Mouse (Mus musculus) macrophage (primary cell): ENCODE data around the gene Lrrc7. TPM values are rescaled to one million over a fixed set of nuclear protein-coding genes. Genes with fewer than 3 reads are reported as not detected.

Experiments used
- H3K27ac ChIP-seq: fragments of 350-480 bp; formaldehyde crosslinking; 2 replicates; pipeline ENCODE4 v1.9.0; 2021
- H3K36me3 ChIP-seq: fragments of 350-480 bp; formaldehyde crosslinking; 2 replicates; pipeline ENCODE4 v1.9.0; 2021; ENCODE audit errors: inconsistent target
- H3K4me3 ChIP-seq: fragments of 350-480 bp; formaldehyde crosslinking; 2 replicates; pipeline ENCODE4 v1.9.0; 2021; ENCODE audit errors: inconsistent target
- H3K79me2 ChIP-seq: fragments of 350-480 bp; formaldehyde crosslinking; 2 replicates; pipeline ENCODE4 v1.9.0; 2021; ENCODE audit errors: inconsistent target
- WGBS: methylation state at CpG from one replicate; pipeline ENCODE4 v1.1.7; 2026; ENCODE audit warnings: inconsistent platforms; ENCODE audit not compliant: missing documents; 5-methylcytosine and 5-hydroxymethylcytosine counted together
- polyA plus RNA-seq: library from polyadenylated mRNA; stranded (reverse); fragments of 250-400 nt; gene quantifications from 3 replicates; pipeline ENCODE4 v1.2.4, GENCODE M21; 2018; ENCODE audit warnings: inconsistent platforms

The Lrrc7 gene
- polyA plus RNA-seq, 1 experiment from 2014 or later = not detected

DNA sequence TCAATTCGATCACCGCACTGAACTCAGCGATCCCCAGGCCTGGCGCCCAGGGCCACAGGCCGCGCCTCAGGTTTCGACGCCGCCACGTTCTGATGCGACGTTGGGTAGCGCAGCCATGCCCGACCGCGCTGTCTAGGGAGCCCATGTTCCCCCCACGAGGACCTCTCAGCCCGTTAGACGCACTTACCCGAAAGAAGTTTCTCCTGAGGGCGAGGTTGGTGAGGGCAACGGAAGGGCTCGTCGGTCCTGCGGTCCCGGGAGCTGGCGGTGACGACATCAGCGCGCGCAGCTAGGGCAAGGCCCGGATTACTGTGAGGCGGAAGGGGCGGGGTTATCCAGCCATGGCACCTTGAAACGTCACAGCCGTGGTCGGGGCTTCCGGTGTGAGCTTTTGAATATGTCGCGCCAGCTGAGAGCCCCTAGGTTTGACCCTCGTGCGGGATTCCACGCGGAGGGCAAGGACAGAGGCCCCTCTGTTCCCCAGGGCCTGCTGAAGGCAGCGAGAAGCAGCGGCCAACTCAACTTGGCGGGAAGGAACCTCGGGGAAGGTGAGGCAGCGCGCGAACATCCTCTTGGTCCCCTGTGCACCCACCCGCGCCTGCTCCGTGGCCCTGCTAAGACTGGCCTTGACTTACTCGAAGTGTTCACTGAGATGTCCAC lies 525.6 kb downstream of the Lrrc7 start, which contains the start of the genes Srsf11 and Lrrc40:
Gene Srsf11, minus strand, starts transcription at position 311 of the 660 bp plus-strand sequence.
Gene Lrrc40, plus strand, starts transcription at position 334 of the 660 bp plus-strand sequence.
- H3K27ac ChIP-seq = peak within 1 kb of the TSS; percentile 54
- peak within 1 kb of the TSS; percentile 85 for H3K4me3 ChIP-seq
- H3K79me2 ChIP-seq = peaks cover 99% of the 10 kb centered on the region
- H3K36me3 ChIP-seq = no peaks in the 10 kb centered on the region
- under 1% methylated on average over 55 of the region's 55 CpGs for WGBS

DNA sequence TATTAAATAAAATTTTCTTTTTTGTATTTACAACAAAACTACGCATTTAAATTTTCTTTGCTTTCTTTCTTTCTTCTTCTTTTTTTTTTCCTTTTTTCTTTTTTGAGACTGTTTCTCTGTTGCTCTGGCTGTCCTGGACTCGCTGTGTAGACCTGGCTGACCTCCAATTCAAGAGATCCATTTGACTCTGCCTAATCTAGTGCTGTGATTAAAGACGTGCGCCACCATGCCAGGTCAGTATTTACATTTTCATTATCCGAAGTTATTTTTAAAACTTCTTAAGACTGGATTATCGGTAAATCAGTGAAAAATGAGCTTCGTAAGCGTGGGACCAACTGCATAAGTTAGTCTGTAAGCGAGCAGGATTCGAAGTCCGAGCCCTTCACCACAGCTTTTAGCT lies 526.2 kb downstream of the Lrrc7 start:
- H3K36me3 ChIP-seq = no peaks in the 10 kb centered on the region
- peaks cover 96% of the 10 kb centered on the region for H3K79me2 ChIP-seq
- peak overlapping the region; percentile 85 for H3K4me3 ChIP-seq
- peak overlapping the region; percentile 54 for H3K27ac ChIP-seq
- 3% methylated on average over 11 of the region's 11 CpGs for WGBS
